ENCODE assay signal across 18 mouse cellular contexts in genomic region chr9:111621191-111621590, GRCm38 (mm10).
"Had no signal": no experiment of that assay in that cellular context is flagged by ENCODE, and none has a peak within 500 bp of the region (broad histone marks: within the 10 kb centered on the region; RNA-seq: fewer than 3 reads in every experiment).

No protein-coding gene starts in this region.

- H3K27me3 ChIP-seq: lung, embryonic 15.5 days; megakaryocyte, embryonic 14.5 days; midbrain, embryonic 12.5 days; neural tube, embryonic 12.5 days; stomach, embryonic 15.5 days had no signal

- ATAC-seq: liver, postnatal 0 days; lung, postnatal 0 days; midbrain, embryonic 16.5 days had no signal

- H3K4me2 ChIP-seq: lung, embryonic 15.5 days; midbrain, embryonic 12.5 days; neural tube, embryonic 12.5 days; stomach, embryonic 15.5 days had no signal

- H3K9me3 ChIP-seq: lung, embryonic 15.5 days; midbrain, embryonic 12.5 days; neural tube, embryonic 12.5 days; stomach, embryonic 15.5 days had no signal

- DNase-seq: liver, postnatal 0 days; lung, adult 2 months; lung, postnatal 14 days; lung, postnatal 36 days; midbrain, embryonic 14.5 days; right cerebral cortex, postnatal 14 days; thymus, adult 2 months; thymus, postnatal 25 days; thymus, postnatal 4 days had no signal

- H3K9ac ChIP-seq: liver, postnatal 0 days; lung, embryonic 15.5 days; midbrain, embryonic 12.5 days; neural tube, embryonic 12.5 days; stomach, embryonic 15.5 days had no signal

- H3K27ac ChIP-seq: lung, embryonic 15.5 days; macrophage; midbrain, embryonic 12.5 days; neural tube, embryonic 12.5 days; stomach, embryonic 15.5 days; stomach, postnatal 0 days had no signal

- H3K36me3 ChIP-seq: lung, embryonic 15.5 days; midbrain, embryonic 12.5 days; neural tube, embryonic 12.5 days; stomach, embryonic 15.5 days had no signal

- H3K4me3 ChIP-seq: lung, embryonic 15.5 days; megakaryocyte, embryonic 14.5 days; midbrain, embryonic 12.5 days; neural tube, embryonic 12.5 days; stomach, embryonic 15.5 days had no signal

- H3K4me1 ChIP-seq: lung, embryonic 15.5 days; megakaryocyte, embryonic 14.5 days; midbrain, embryonic 12.5 days; neural tube, embryonic 12.5 days; stomach, embryonic 15.5 days had no signal
